Mouse (Mus musculus) A20 (cell line): ENCODE measurements around the gene Ggta1.
"Not testable (repeated sequence)": the region's sequence is repeated elsewhere in the genome, so short reads cannot be mapped to it uniquely, and the experiment has no call there.

ENCODE experiments used
- DNase-seq: peaks from one replicate; pipeline ENCODE4 v3.0.0-alpha.2; 2011; ENCODE audit warnings: low read depth, low spot score

Gene Ggta1

GRCm38 (mm10) chr2:35461131-35461947 lies 1.7 kb downstream of the Ggta1 start:
- peak; percentile 93 for DNase-seq

DNA sequence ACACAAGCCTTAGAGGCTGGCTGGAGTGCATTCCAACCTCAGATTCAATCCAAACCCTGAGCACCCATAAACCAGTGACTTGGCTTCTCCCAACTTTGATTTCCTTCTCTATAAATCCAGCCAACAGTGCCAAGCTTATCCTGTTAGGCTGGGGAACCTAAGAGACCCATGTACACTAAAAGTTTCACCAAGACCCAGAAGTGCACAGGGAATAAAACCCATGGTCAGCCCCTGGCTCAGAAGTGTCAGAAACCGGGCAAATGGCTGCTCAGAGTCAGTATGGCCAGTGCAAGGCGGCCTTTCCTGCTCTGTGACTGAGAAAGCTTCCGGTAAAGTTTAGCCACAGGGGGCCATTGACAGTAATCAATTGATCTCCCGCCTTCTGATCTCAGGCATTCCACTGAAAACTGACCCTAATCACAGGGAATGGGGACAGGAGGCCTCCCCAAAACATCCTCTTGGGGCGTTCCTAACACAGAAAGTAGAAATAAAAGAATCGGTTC lies 2.6 kb downstream of the Ggta1 start:
- no peak for DNase-seq

- no peak for DNase-seq
Observed at GRCm38 (mm10) chr2:35459316-35459715, 3.7 kb downstream of the Ggta1 start.

DNA sequence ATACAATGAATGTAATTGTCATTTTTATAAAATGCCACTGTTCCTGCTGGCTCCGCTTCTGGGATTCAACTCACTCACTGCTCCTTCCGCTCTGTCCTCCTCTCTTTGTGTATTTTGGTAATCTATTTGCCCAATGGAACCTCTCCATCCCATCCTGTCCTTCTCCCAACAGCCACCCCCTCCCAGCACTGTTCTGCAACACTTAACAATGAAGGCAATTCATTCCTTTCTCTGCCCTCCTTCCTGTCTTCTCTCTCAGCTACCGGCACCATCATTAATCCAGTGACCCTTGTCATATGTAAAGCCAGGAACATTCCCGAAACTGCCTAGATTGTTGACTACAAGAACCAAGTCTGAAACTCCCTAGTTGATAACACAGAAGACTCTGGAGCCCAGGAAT lies 4.6 kb downstream of the Ggta1 start:
- no peak for DNase-seq

GRCm38 (mm10) chr2:35453736-35454135 lies 9.3 kb downstream of the Ggta1 start:
- no peak for DNase-seq

GRCm38 (mm10) chr2:35452695-35453094 lies 10.3 kb downstream of the Ggta1 start:
- DNase-seq, result not testable (repeated sequence)

DNA sequence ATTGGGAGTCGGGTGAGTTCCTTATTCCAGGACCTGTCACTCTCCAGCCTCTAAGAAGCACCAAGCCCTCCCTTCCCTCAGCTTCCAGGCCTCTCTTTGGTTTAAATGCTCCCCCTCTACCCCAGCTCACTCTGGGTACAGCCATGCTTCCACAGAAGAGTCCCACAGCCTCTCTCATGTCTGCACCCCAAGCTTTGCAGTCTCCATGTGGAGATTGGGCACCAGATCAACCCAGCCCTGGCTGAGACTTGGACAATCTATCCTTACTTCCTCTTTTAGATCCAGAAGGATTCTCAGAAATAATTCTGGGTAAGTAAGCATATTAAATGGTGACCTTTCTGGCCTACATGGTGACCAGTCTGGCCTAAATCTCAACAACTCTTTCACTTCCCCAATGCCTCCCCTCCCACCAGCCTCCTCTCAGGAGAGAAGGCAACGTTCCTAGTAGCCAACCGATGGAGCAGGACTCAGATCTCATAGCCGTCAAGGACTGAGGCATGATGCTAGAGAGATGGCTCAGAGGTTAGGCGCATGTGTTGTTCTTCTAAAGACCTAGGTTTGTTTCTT lies 11.5 kb downstream of the Ggta1 start:
- DNase-seq, result no peak

- DNase-seq, result no peak
Observed at GRCm38 (mm10) chr2:35450856-35451255, 12.2 kb downstream of the Ggta1 start.

- no peak for DNase-seq
Observed at GRCm38 (mm10) chr2:35449687-35450622, 13.1 kb downstream of the Ggta1 start.

DNA sequence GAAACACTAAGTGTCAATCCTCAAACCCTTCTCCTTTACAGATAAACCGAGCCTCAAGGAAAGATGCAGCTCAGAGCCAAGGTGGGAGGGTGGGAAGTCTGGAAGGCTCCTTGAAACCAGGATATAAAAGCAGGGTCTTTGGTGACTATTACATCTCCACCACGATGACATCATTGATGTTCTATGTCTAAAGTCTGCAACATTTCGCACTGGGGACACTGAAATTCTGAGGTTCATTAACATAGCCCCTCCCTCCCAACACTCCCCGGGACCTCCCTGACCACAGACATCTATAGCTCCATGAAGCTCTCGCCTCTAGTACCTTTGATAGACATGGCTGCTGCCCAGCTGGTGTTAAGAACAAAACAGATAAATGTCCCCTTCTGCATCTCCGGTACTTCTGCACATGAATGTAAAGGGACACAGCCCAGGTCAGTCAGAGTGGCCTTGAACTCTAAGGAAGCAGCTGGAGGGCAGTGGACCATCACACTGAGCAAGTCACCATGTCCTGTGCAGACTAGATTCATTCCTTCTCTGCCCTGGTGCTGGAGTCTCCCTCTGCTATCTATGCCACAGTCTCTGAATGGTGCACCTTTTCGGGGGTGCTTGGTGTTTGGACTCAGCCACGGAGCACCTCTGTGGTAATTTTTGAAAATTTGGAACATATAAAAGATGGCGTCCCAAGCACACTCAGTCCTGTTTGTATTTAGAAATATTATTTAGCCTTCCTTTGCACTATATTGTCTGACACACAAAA lies 13.9 kb downstream of the Ggta1 start:
- no peak for DNase-seq

DNA sequence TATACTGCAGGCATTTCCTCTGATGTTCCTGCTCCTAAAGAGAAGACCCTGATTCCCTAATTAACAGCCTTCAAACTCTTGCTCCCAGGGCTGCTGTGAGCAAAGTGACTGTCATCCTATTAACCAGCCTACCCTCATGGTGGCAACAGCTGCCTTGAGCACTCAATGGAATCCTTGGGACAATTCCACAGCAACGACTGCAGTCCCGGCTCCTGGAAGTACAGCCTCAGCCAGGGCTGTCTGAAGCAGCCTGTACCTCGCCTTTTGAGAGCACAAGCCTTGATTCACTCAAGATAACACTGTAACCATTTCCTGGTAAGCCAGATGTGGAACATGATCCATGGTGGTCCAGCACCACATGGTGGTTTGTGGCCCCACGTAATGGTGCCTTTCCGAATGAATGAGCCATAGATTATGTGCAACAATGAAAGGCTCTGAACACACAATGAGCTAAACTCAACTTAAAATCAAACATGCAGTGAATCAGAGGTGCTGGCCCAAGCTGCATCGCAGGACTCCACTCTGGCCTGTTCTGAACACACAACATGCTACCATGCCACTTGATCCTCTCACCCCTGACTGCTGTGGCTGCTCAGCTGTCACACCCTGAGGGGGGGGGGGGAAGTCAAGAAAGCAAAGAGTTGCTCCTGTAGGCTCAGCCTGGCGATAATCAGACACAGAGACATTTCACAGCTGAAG lies 14.7 kb downstream of the Ggta1 start:
- DNase-seq, result no peak

DNA sequence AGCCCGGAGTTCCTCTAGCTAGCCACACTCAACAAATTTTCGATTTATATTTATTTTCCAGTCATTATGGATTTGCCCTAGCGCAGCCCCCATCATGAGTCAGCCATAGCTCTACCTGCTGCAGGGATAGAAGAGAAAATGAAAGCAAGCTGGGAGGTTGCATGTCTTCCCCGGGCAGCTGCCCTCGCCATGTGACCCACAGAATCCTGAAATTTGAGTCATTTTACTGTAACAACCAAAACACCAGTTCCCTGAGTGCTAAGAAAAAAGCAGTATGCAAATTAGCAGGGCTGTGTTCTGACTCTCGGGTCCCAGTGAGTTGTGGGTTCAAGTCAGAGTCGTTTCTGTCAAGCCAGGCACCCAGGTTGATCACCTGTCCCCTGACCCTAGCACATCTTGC lies 15.6 kb downstream of the Ggta1 start:
- DNase-seq, result peak; percentile 65

DNA sequence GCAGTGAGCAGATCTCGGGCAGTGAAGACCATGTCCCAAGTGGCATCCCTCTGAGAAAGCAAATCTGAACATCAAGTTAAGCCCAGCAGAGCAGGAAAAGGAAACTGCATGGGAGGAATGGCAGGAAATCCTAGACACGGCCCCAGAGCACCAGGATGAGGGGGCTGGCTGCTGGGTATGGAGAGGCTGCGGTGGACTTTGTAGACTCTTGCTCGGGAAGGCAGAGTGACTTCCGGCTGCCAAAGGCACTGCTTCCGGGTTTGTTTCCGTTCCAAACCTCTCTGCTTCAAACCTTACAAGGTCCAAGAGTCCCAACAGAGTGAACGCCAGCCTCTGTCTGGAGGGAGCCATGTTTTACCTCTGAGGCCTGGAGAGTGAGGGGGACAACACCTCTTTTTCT lies 16.2 kb downstream of the Ggta1 start:
- peak; percentile 77 for DNase-seq

- DNase-seq, result peak; percentile 89
Observed at GRCm38 (mm10) chr2:35446300-35446699, 16.7 kb downstream of the Ggta1 start.

DNA sequence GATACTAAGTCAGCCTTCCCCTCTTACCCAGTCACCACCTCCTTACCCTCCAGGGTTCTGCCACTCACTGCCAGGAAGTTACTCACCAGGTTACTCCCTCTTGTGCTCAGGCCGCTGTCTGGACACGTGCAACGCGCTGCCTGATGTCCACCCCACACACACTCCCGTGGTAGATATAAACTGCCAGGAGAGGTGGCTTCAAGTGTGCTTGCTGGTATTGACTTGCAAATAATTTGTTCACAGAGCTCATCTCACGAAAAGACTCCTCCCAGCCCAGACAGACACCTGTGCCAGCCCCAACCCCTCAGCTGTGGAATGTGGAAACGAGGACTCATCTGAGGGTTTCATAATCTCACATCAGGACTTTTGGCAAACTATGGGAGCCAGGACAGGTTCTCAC lies 17.4 kb downstream of the Ggta1 start:
- DNase-seq, result peak; percentile 81

DNA sequence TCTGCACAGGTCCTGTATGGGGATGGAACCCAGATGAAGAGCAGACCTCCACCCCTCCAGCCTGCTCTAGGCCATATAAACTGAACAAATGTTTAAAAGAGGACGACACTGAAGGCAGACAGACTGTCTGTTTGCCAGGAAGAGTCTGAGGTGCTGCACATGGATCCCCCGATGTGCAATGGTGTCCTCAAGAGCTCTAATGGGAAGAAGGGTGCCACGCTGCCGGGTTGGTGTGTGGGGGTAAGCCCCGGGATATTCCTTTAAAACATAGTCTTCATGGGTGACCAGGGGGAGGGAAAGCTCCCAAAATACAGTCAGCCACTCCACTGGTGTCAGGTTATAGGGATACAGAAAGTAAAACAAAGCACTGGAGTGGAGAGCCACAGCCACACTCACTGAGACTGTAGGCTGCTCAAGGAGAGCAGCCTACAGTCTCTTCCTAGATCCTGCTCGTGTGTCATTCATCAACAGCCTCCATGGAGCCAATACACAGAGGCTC lies 18.2 kb downstream of the Ggta1 start:
- DNase-seq, result no peak

- peak; percentile 53 for DNase-seq
Observed at GRCm38 (mm10) chr2:35443981-35444763, 18.9 kb downstream of the Ggta1 start.

DNA sequence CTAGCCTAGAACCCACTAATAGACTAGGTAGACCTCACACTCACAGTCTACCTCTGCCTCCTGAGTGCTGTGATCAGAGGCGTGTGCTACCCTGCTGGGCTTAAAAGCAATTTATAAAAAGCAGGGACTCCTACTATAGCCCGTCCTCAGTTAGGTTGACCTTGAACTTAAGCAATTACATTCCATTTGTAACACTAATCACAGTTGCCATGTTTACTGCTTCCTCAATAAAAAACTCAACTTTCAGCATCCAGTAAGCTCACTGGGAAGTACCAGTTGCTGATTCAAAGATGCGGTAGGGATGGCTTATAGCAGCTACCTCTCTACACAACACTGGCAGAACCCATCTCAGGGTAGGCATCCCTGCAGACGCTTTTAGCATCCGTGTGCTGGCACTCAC lies 19.7 kb downstream of the Ggta1 start:
- DNase-seq, result no peak

GRCm38 (mm10) chr2:35442079-35442478 lies 21.0 kb downstream of the Ggta1 start:
- DNase-seq, result no peak

- DNase-seq, result no peak
Observed at GRCm38 (mm10) chr2:35441419-35441818, 21.6 kb downstream of the Ggta1 start.
